Mouse (Mus musculus) lung, postnatal 0 days (tissue): ENCODE results near the gene Cd93. TPM values are rescaled to one million over a fixed set of nuclear protein-coding genes. Genes with fewer than 3 reads are reported as not detected.
A peak's percentile ranks its signal among the peaks of the same experiment; 100 is the strongest.

Experiments used
- ATAC-seq: fragments of 200-750 bp; cut with Nextera tagmentation; 2 replicates; pipeline ENCODE4 v1.8.0; 2017; ENCODE audit warnings: moderate library complexity
- DNase-seq: peaks from one replicate; pipeline ENCODE4 v3.0.0-alpha.2; 2016; ENCODE audit warnings: low spot score
- H3K27ac ChIP-seq: fragments of 300-500 bp; sonication (generic); 2 replicates; pipeline ENCODE4 v1.5.1; 2014; ENCODE audit warnings: antibody characterized with exemption, mild to moderate bottlenecking, low read length, mixed read lengths
- H3K27me3 ChIP-seq: fragments of 300-500 bp; sonication (generic); replicated peaks from 2 replicates; pipeline ENCODE4 v1.6.1; 2014; ENCODE audit warnings: low read length, mixed read lengths; ENCODE audit not compliant: insufficient read depth
- H3K36me3 ChIP-seq: fragments of 300-500 bp; sonication (generic); 2 replicates; pipeline ENCODE4 v1.6.1; 2014; ENCODE audit warnings: low read length, mixed read lengths; ENCODE audit not compliant: insufficient read depth
- H3K4me1 ChIP-seq: fragments of 300-500 bp; sonication (generic); 2 replicates; pipeline ENCODE4 v1.6.1; 2014; ENCODE audit warnings: antibody characterized with exemption, low read depth, low read length, mixed read lengths; ENCODE audit not compliant: insufficient read depth
- H3K4me2 ChIP-seq: fragments of 300-500 bp; sonication (generic); replicated peaks from 2 replicates; pipeline ENCODE4 v1.6.1; 2014; ENCODE audit warnings: low read depth, mild to moderate bottlenecking, low read length, moderate library complexity, mixed read lengths
- H3K4me3 ChIP-seq: fragments of 300-500 bp; sonication (generic); 2 replicates; pipeline ENCODE4 v1.5.1; 2014; ENCODE audit warnings: low read depth, low read length
- H3K9ac ChIP-seq: fragments of 300-500 bp; sonication (generic); replicated peaks from 2 replicates; pipeline ENCODE4 v1.6.1; 2014; ENCODE audit warnings: low read depth, mild to moderate bottlenecking
- H3K9me3 ChIP-seq: fragments of 300-500 bp; sonication (generic); 2 replicates; pipeline ENCODE4 v1.6.1; 2016; ENCODE audit warnings: low read length, mixed read lengths
- CTCF ChIP-seq: IDR thresholded peaks from 2 replicates; pipeline ENCODE4 v1.5.1; 2016; ENCODE audit warnings: antibody characterized with exemption, mild to moderate bottlenecking
- EP300 ChIP-seq: IDR thresholded peaks from 2 replicates; pipeline ENCODE4 v1.6.1; 2016; ENCODE audit warnings: antibody characterized with exemption, mild to moderate bottlenecking, control low read depth
- WGBS: fragments of 180-500 bp; shearing (Covaris S2); extraction: QIAGEN DNeasy Blood & Tissue Kit; methylation state at CpG from one replicate; pipeline ENCODE4 v1.1.7; 2014; 5-methylcytosine and 5-hydroxymethylcytosine counted together
- polyA plus RNA-seq: library from polyadenylated mRNA; unstranded; fragments of >200 nt; fragmentation: Nextera tagmentation; extraction: Ambion mirVana; gene quantifications from 2 replicates; pipeline ENCODE4 v1.2.1, GENCODE M21; 2015

The Cd93 gene
- polyA plus RNA-seq, 1 experiment from 2014 or later, result 55.9 TPM

DNA sequence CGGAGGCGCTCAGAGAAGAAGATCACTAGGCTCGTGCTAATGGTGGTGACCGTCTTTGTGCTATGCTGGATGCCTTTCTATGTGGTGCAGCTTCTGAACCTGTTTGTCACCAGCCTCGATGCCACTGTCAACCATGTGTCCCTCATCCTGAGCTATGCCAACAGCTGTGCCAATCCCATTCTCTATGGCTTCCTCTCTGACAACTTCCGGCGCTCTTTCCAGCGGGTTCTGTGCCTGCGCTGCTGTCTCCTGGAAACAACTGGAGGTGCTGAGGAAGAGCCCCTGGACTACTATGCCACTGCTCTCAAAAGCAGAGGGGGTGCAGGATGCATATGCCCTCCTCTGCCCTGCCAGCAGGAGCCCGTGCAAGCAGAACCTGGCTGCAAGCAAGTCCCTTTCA lies 47.2 kb downstream of the Cd93 start:
- TF ChIP-seq EP300 (no peak), CTCF (no peak)
- no peaks in the 10 kb centered on the region for H3K36me3 ChIP-seq
- DNase-seq, result no peak
- 64% methylated on average over 10 of the region's 10 CpGs for WGBS
- no peak overlapping the region for H3K4me3 ChIP-seq
- no peaks in the 10 kb centered on the region; the same call in 1 of the 2 replicates for H3K27me3 ChIP-seq
- H3K4me2 ChIP-seq, result peak overlapping the region; percentile 88; the same call in 1 of the 2 replicates
- H3K9ac ChIP-seq, result no peak overlapping the region
- peaks cover 27% of the 10 kb centered on the region for H3K4me1 ChIP-seq
- no peaks in the 10 kb centered on the region for H3K9me3 ChIP-seq
- no peak overlapping the region for H3K27ac ChIP-seq
- ATAC-seq, result no peak

DNA sequence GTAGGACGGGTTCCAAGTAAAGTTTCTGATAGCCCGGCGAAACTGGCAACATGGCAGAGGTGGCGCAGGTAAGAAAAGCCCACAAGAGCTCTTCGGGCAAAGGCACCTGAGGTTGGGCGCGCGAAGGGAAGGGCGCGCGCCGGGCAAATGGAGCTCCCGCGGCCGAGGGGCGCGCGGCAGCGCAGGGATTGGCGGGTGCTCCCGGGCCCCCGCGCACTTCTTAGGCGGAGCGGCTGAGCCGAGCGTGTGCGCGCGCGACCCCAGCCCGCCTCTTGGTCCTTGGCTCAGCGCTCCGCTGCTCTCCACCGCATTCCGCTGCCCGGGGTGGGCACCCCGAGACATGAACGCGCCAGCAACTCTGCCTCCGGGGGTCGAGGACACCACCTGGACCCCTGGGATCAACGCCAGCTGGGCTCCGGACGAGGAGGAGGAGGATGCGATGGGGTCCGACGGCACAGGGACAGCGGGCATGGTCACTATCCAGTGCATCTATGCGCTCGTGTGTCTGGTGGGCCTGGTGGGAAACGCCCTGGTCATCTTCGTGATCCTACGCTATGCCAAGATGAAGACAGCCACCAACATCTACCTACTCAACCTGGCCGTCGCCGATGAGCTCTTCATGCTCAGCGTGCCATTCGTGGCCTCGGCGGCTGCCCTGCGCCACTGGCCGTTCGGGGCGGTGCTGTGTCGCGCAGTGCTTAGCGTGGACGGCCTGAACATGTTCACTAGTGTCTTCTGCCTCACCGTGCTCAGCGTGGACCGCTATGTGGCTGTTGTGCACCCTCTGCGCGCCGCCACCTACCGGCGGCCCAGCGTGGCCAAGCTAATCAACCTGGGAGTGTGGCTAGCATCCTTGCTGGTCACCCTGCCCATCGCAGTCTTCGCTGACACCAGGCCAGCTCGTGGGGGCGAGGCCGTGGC lies 48.0 kb downstream of the Cd93 start, which contains the start of gene Sstr4:
TSS of gene Sstr4 (plus strand) at position 214 of the 921 bp plus-strand sequence.
- H3K36me3 ChIP-seq, result 0 out of 2 replicates have a peak, but pooled peaks cover 3% of the 10 kb centered on the region
- H3K9me3 ChIP-seq, result no peaks in the 10 kb centered on the region
- H3K27ac ChIP-seq, result no peak within 1 kb of the TSS
- H3K9ac ChIP-seq, result peak within 1 kb of the TSS; percentile 44
- DNase-seq (peak; percentile 54), ATAC-seq (peak; percentile 44)
- peak within 1 kb of the TSS; percentile 43 for H3K4me3 ChIP-seq
- peaks cover 25% of the 10 kb centered on the region for H3K4me1 ChIP-seq
- WGBS, result 6% methylated on average over 63 of the region's 83 CpGs
- no peak for TF ChIP-seq EP300
- TF ChIP-seq CTCF, result peak; percentile 84
- no peaks in the 10 kb centered on the region; the same call in 1 of the 2 replicates for H3K27me3 ChIP-seq
- H3K4me2 ChIP-seq, result peak within 1 kb of the TSS; percentile 88

- Histone ChIP-seq H3K27me3 (no peaks in the 10 kb centered on the region; the same call in 1 of the 2 replicates), H3K9me3 (no peaks in the 10 kb centered on the region), H3K27ac (no peak overlapping the region), H3K4me2 (no peak overlapping the region), H3K36me3 (0 out of 2 replicates have a peak, but pooled peaks cover 3% of the 10 kb centered on the region), H3K4me1 (peaks cover 19% of the 10 kb centered on the region), H3K9ac (no peak overlapping the region), H3K4me3 (no peak overlapping the region)
- DNase-seq (no peak), ATAC-seq (no peak)
- no peak for TF ChIP-seq EP300
- no peak for TF ChIP-seq CTCF
These were observed 49.5 kb downstream of the Cd93 start for GRCm38 (mm10) chr2:148393846-148394245.

- Histone ChIP-seq H3K27me3 (no peaks in the 10 kb centered on the region; the same call in 1 of the 2 replicates), H3K4me3 (no peak overlapping the region), H3K9me3 (no peaks in the 10 kb centered on the region), H3K9ac (no peak overlapping the region), H3K4me1 (peaks cover 19% of the 10 kb centered on the region), H3K4me2 (no peak overlapping the region), H3K27ac (no peak overlapping the region), H3K36me3 (0 out of 2 replicates have a peak, but pooled peaks cover 3% of the 10 kb centered on the region)
- no peak for ATAC-seq
- TF ChIP-seq CTCF (no peak), EP300 (no peak)
- DNase-seq, result no peak
- WGBS, result 48% methylated on average over 1 of the region's 1 CpGs
These were observed 50.2 kb downstream of the Cd93 start for GRCm38 (mm10) chr2:148393149-148393548.

DNA sequence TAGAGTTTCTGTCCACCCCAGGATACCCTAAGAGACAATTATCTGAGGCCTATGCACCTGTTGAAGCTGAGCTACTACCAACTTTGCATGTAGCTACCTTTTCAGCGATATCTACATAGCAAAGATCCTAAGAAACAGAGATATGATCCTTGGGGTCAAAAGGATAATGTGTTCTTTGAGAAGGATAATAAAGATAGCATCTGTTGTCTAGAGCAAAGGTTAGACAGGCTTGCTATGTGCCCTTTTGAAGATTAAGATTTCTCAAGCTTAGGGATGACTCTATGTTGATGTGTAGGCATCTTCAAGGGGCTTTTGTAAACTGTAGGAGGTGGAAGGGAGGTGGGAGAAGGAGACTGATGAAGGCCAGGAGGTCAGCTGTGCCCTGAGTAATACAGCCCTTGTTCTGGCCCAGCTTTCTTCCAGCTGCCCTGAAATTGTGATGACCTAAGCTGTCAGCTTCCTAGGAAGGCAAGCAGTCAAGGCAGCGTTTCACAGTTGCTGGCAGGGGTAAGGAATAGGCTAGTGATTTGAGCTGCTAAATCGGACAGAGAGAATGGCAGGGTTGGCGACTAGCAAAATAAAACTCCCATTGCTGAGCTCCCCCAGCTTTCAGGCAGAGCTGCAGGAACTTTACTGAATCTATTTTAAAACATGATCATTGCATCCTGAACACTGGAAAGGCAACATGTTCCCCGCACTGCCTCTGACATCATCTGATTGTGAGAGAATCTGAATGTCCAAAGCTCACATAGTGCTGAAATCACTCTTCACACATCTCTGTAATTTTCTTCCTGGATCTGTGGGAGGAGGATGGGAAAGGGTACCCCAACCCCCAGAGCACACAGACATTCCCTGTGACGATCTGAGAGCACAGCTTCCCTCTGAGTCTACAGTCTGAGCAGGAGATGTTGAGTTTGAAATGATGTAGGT lies 55.4 kb downstream of the Cd93 start:
- Histone ChIP-seq H3K9me3 (no peaks in the 10 kb centered on the region), H3K27ac (no peak overlapping the region), H3K9ac (no peak overlapping the region), H3K4me2 (no peak overlapping the region), H3K36me3 (0 out of 2 replicates have a peak, but pooled peaks cover 3% of the 10 kb centered on the region), H3K4me3 (no peak overlapping the region), H3K27me3 (no peaks in the 10 kb centered on the region), H3K4me1 (no peaks in the 10 kb centered on the region)
- ATAC-seq, result no peak
- WGBS, result 69% methylated on average over 6 of the region's 6 CpGs
- TF ChIP-seq EP300 (no peak), CTCF (no peak)
- DNase-seq, result no peak
